Mouse (Mus musculus): Measurements from ENCODE around the gene Foxk1.

GRCm38 (mm10) chr5:142416070-142416775, 14.9 kb downstream of the Foxk1 start:
- no peak for TF ChIP-seq CTCF (IDR thresholded peaks at IDR 0.05; ENCODE audit: low read depth)
- TF ChIP-seq EP300 (IDR thresholded peaks at IDR 0.05; ENCODE audit: low read depth): no peak
